Mouse (Mus musculus) embryonic fibroblast, embryonic 13.5 days (primary cell): Measurements from ENCODE around the gene Acot7.
A peak's percentile ranks its signal among the peaks of the same experiment; 100 is the strongest.

Source experiments
- CTCF ChIP-seq: IDR thresholded peaks from 2 replicates; pipeline ENCODE4 v1.5.1; 2011; ENCODE audit warnings: mild to moderate bottlenecking, control low read depth, low read length, moderate library complexity, borderline replicate concordance; ENCODE audit not compliant: insufficient read depth
- POLR2A ChIP-seq: IDR thresholded peaks from 2 replicates; pipeline ENCODE4 v1.6.1; 2011; ENCODE audit warnings: low read depth, mild to moderate bottlenecking, control low read depth, low read length, moderate library complexity

- TF ChIP-seq POLR2A (no peak), CTCF (peak; percentile 90)
Measured at GRCm38 (mm10) chr4:152138497-152139260, 39.3 kb upstream of the Acot7 start.
